Mouse (Mus musculus): ENCODE results near the gene Kcnj4. TPM values are rescaled to one million over a fixed set of nuclear protein-coding genes. Genes with fewer than 3 reads are reported as not detected.

Kcnj4 gene
- total RNA-seq, 2 experiments from 2014 or later, result not detected

Small RNA genes within 50 kb of the gene (microRNA-seq; reads per million reads assigned to microRNA genes)
- 0 to 0.74 reads per million in 2 experiments for gene Gm44302 (ENCODE audit: borderline replicate concordance in 2 of 2)

Other genes with a start within 250 kb of the Kcnj4 start
- gene Baiap2l2, start 219.7 kb downstream of the Kcnj4 start, total RNA-seq (2021), result 1 to 10 TPM; 1.6 to 1.9 TPM
- gene Pla2g6, start 176.9 kb downstream of the Kcnj4 start, total RNA-seq (2021), result 10 to 100 TPM; 15.0 to 16.0 TPM
- 1 to 10 TPM; 2.7 to 3.8 TPM for gene Maff, start 158.6 kb downstream of the Kcnj4 start, total RNA-seq (2021)
- 10 to 100 TPM; 28.4 to 30.4 TPM for gene Tmem184b, start 101.7 kb downstream of the Kcnj4 start, total RNA-seq (2021)
- 10 to 100 TPM; 43.1 to 43.9 TPM for gene Csnk1e, start 49.7 kb downstream of the Kcnj4 start, total RNA-seq (2021)
- 1 to 10 TPM; 7.3 to 7.7 TPM for gene Kdelr3, start 11.2 kb upstream of the Kcnj4 start, total RNA-seq (2021)
- 10 to 100 TPM; 65.3 to 72.8 TPM for gene Ddx17, start 41.5 kb upstream of the Kcnj4 start, total RNA-seq (2021)
- gene Dmc1, start 99.9 kb upstream of the Kcnj4 start, total RNA-seq (2021), result not detected
- under 1 TPM; 0.41 to 0.48 TPM for gene Fam227a, start 153.7 kb upstream of the Kcnj4 start, total RNA-seq (2021)
- gene Cby1, start 154.0 kb upstream of the Kcnj4 start, total RNA-seq (2021), result 10 to 100 TPM; 14.3 to 15.8 TPM
- gene Tomm22, start 165.6 kb upstream of the Kcnj4 start, total RNA-seq (2021), result 10 to 100 TPM; 67.1 to 72.6 TPM
- gene Josd1, start 182.7 kb upstream of the Kcnj4 start, total RNA-seq (2021), result 10 to 100 TPM; 12.1 to 16.0 TPM
- gene Gtpbp1, start 185.6 kb upstream of the Kcnj4 start, total RNA-seq (2021), result 10 to 100 TPM; 20.4 to 21.7 TPM
- gene Sun2, start 237.3 kb upstream of the Kcnj4 start, total RNA-seq (2021), result 10 to 100 TPM; 70.7 to 76.5 TPM

All from gastrocnemius, postnatal 25 days (tissue).